Mouse (Mus musculus): Measurements from ENCODE around the gene Uqcc2.

Gene Uqcc2

GRCm38 (mm10) chr17:27077133-27077532, 56.6 kb downstream of the Uqcc2 start:
- no peak for DNase-seq (ENCODE audit: low spot score in 2 of 2)

GRCm38 (mm10) chr17:27074849-27075745, 58.6 kb downstream of the Uqcc2 start:
- DNase-seq (ENCODE audit: low spot score in 2 of 2) = no peak

GRCm38 (mm10) chr17:27074236-27074635, 59.5 kb downstream of the Uqcc2 start:
- no peak for DNase-seq (ENCODE audit: low spot score in 2 of 2)

GRCm38 (mm10) chr17:27073778-27074177, 59.9 kb downstream of the Uqcc2 start:
- no peak for DNase-seq (ENCODE audit: low spot score in 2 of 2)

GRCm38 (mm10) chr17:27073126-27073525, 60.6 kb downstream of the Uqcc2 start:
- no peak for DNase-seq (ENCODE audit: low spot score in 2 of 2)

Measured in frontal cortex, postnatal 14 days (tissue).